9 mouse cellular contexts compared by ENCODE assay signal in the genomic region with DNA sequence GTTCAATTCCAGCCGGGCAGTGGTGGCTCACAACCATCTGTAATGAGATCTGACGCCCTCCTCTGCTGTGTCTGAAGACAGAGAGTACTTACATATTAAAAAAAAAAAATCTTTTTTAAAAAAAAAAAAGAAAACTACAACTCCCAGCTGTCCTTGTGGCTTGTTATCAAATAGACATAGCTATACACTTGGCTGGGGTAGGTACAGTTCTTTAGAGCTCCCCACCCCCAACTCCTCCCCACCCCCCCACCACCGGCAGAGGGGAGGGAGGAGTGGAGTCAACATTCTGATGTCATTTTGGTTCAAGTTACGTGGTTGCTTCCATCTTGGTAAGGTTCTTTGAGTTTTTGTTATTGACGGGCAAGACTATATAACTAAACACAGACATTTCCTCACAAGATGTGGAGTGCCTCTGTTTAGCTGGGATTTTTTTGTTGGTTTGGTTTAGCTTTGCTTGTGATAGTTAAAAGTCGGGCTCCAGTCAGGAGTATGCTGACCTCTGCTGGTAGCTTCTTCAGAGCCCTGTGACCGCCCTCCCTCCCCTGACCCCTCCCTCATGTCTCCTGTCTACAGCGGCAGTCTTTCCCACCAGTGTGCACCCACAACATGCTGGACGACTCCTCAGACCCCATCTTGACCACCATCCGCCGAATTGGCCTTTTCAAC. TPM values are rescaled to one million over a fixed set of nuclear protein-coding genes. Genes with fewer than 3 reads are reported as not detected.
DNase-seq lines count a peak whose midpoint lies in the region; ATAC-seq and TF ChIP-seq lines count a peak whose summit lies in the region.
"Had no signal": no experiment of that assay in that cellular context is flagged by ENCODE, and none has a peak within 500 bp of the region (broad histone marks: within the 10 kb centered on the region; RNA-seq: fewer than 3 reads in every experiment).

No protein-coding gene starts in this region.

- TF ChIP-seq CTCF in thymus, adult 2 months (IDR thresholded peaks at IDR 0.05; ENCODE audit: borderline replicate concordance, control insufficient read depth, extremely low read depth, insufficient read depth, low read length, poor library complexity): peak; percentile 44; the same call in 1 of the 2 replicates
- TF ChIP-seq CTCF in midbrain, postnatal 0 days (IDR thresholded peaks at IDR 0.05): peak; percentile 70

- H3K27ac ChIP-seq in thymus, adult 2 months (ENCODE audit: control insufficient read depth, insufficient read depth, low read length): no peak overlapping the region
- H3K27ac ChIP-seq in midbrain, postnatal 0 days (ENCODE audit: low read depth, low read length): no peak overlapping the region
- H3K27ac ChIP-seq: hindbrain, embryonic 15.5 days had no signal

- H3K36me3 ChIP-seq in thymus, adult 2 months (ENCODE audit: control insufficient read depth, insufficient read depth, low read length): no peaks in the 10 kb centered on the region
- peaks cover 23% of the 10 kb centered on the region for H3K36me3 ChIP-seq in midbrain, postnatal 0 days (ENCODE audit: insufficient read depth, low read length)

- H3K4me2 ChIP-seq in midbrain, postnatal 0 days (ENCODE audit: low read depth, low read length, poor library complexity, severe bottlenecking): no peak overlapping the region
- H3K4me2 ChIP-seq: hindbrain, embryonic 15.5 days had no signal

- DNase-seq in adrenal gland, postnatal 14 days: peak; percentile 66
- DNase-seq in adrenal gland, adult 8-10 months: no peak
- DNase-seq in thymus, adult 2 months: no peak
- DNase-seq in thymus, postnatal 10 days (ENCODE audit: low spot score in 2 of 2): no peak
- DNase-seq in kidney, postnatal 4 days: peak; percentile 66 to 77
- DNase-seq in midbrain, postnatal 0 days (ENCODE audit: low spot score): peak; percentile 55
- DNase-seq in frontal cortex, postnatal 10 days (ENCODE audit: low spot score in 2 of 2): no peak
- no peak for DNase-seq in left cerebral cortex, adult 11 months (ENCODE audit: low spot score)

- peaks cover 2% of the 10 kb centered on the region; the same call in 1 of the 2 replicates for H3K4me1 ChIP-seq in thymus, adult 2 months (replicated peaks; ENCODE audit: control insufficient read depth, insufficient read depth, low read length)
- H3K4me1 ChIP-seq in midbrain, postnatal 0 days (ENCODE audit: insufficient read depth, low read length): no peaks in the 10 kb centered on the region
- H3K4me1 ChIP-seq: hindbrain, embryonic 15.5 days had no signal

- TF ChIP-seq POLR2A in thymus, adult 2 months (IDR thresholded peaks at IDR 0.05; ENCODE audit: control insufficient read depth, extremely low read depth, insufficient read depth, low read length, poor library complexity): no peak

- 57% methylated on average over 11 of the region's 11 CpGs for WGBS in thymus, adult 2 months
- WGBS in midbrain, postnatal 0 days: 42% methylated on average over 11 of the region's 11 CpGs

- H3K9me3 ChIP-seq in midbrain, postnatal 0 days (ENCODE audit: low read length): no peaks in the 10 kb centered on the region
- H3K9me3 ChIP-seq: hindbrain, embryonic 15.5 days had no signal

- no peak for ATAC-seq in midbrain, postnatal 0 days (ENCODE audit: low FRiP score)

- no peaks in the 10 kb centered on the region for H3K27me3 ChIP-seq in thymus, adult 2 months (ENCODE audit: control insufficient read depth, insufficient read depth, low read length)
- no peaks in the 10 kb centered on the region for H3K27me3 ChIP-seq in midbrain, postnatal 0 days (ENCODE audit: insufficient read depth, low read length)
- H3K27me3 ChIP-seq: hindbrain, embryonic 15.5 days had no signal

- no peak overlapping the region for H3K9ac ChIP-seq in midbrain, postnatal 0 days (replicated peaks; ENCODE audit: low read length, poor library complexity, severe bottlenecking)
- H3K9ac ChIP-seq: hindbrain, embryonic 15.5 days had no signal

- no peak overlapping the region for H3K4me3 ChIP-seq in thymus, adult 2 months (ENCODE audit: control insufficient read depth, insufficient read depth, low read length)
- no peak overlapping the region for H3K4me3 ChIP-seq in midbrain, postnatal 0 days (ENCODE audit: low read depth, low read length)
- H3K4me3 ChIP-seq: hindbrain, embryonic 15.5 days had no signal

RNA-seq across cellular contexts. Expression of a gene that starts 9.6 kb away (rescaled TPM):
- 55.5 and 62.8 TPM in 2 replicates for total RNA-seq in adrenal gland, postnatal 14 days (2021)
- 10 to 100 TPM; 36.8 to 43.8 (median 38.8) TPM for total RNA-seq in adrenal gland, adult 8-10 months (2022)
- 122 and 124 TPM in 2 replicates for polyA plus RNA-seq in thymus, adult 2 months (2012; rRNA removed)
- 129 and 146 TPM in 2 replicates for total RNA-seq in midbrain, postnatal 0 days (2014; rRNA removed)
- 80.5 and 90.8 TPM in 2 replicates for polyA plus RNA-seq in midbrain, postnatal 0 days (2015; fragmentation: Nextera tagmentation; extraction: Ambion mirVana)

RNA-seq across cellular contexts. Expression of a gene that starts 12.2 kb away (rescaled TPM):
- total RNA-seq in adrenal gland, postnatal 14 days (2021): 638 and 688 TPM in 2 replicates
- total RNA-seq in adrenal gland, adult 8-10 months (2022): 1,000 to 10,000 TPM; 1,223 to 1,354 (median 1,306) TPM
- 2,491 and 2,656 TPM in 2 replicates for polyA plus RNA-seq in thymus, adult 2 months (2012; rRNA removed)
- total RNA-seq in midbrain, postnatal 0 days (2014; rRNA removed): 2,165 and 2,428 TPM in 2 replicates
- 4,797 and 5,109 TPM in 2 replicates for polyA plus RNA-seq in midbrain, postnatal 0 days (2015; fragmentation: Nextera tagmentation; extraction: Ambion mirVana)

RNA-seq across cellular contexts. Expression of a gene that starts 12.8 kb away (rescaled TPM):
- 55.4 and 62.8 TPM in 2 replicates for total RNA-seq in adrenal gland, postnatal 14 days (2021)
- total RNA-seq in adrenal gland, adult 8-10 months (2022): 10 to 100 TPM; 28.5 to 33.9 (median 29.8) TPM
- 35.2 and 35.5 TPM in 2 replicates for polyA plus RNA-seq in thymus, adult 2 months (2012; rRNA removed)
- total RNA-seq in midbrain, postnatal 0 days (2014; rRNA removed): 11.5 and 19.7 TPM in 2 replicates
- 12.0 and 12.2 TPM in 2 replicates for polyA plus RNA-seq in midbrain, postnatal 0 days (2015; fragmentation: Nextera tagmentation; extraction: Ambion mirVana)

RNA-seq across cellular contexts. Expression of a gene that starts 19.2 kb away (rescaled TPM):
- total RNA-seq in adrenal gland, postnatal 14 days (2021): 54.4 and 60.0 TPM in 2 replicates
- 100 to 1,000 TPM in 1 of 4 experiments, 10 to 100 TPM in 3; 71.7 to 105 (median 89.1) TPM for total RNA-seq in adrenal gland, adult 8-10 months (2022)
- polyA plus RNA-seq in thymus, adult 2 months (2012; rRNA removed): 165 and 184 TPM in 2 replicates
- total RNA-seq in midbrain, postnatal 0 days (2014; rRNA removed): 119 and 144 TPM in 2 replicates
- 254 and 258 TPM in 2 replicates for polyA plus RNA-seq in midbrain, postnatal 0 days (2015; fragmentation: Nextera tagmentation; extraction: Ambion mirVana)

RNA-seq across cellular contexts. Expression of a gene that starts 26.8 kb away (rescaled TPM):
- not detected in 2 replicates for total RNA-seq in adrenal gland, postnatal 14 days (2021)
- not detected for total RNA-seq in adrenal gland, adult 8-10 months (2022)
- 0.80 and 0.96 TPM in 2 replicates for polyA plus RNA-seq in thymus, adult 2 months (2012; rRNA removed)
- total RNA-seq in midbrain, postnatal 0 days (2014; rRNA removed): 1.8 TPM in 1 of 2 replicates, not detected in the other
- 0.32 and 0.70 TPM in 2 replicates for polyA plus RNA-seq in midbrain, postnatal 0 days (2015; fragmentation: Nextera tagmentation; extraction: Ambion mirVana)

Comparison
In these comparisons a context has a peak if more than half of its experiments do, and no peak if none do; other contexts are left out.
1. DNase-seq: peak in adrenal gland, postnatal 14 days (single experiment), kidney, postnatal 4 days (2 of 2) and midbrain, postnatal 0 days (single experiment); none in adrenal gland, adult 8-10 months (single experiment), thymus, adult 2 months (single experiment), thymus, postnatal 10 days (0 of 2), frontal cortex, postnatal 10 days (0 of 2) and left cerebral cortex, adult 11 months (single experiment).